Comparison of ENCODE assay signal across 10 mouse cellular contexts in genomic region chr13:107880551-107880950, GRCm38 (mm10).
"Had no signal": no experiment of that assay in that cellular context is flagged by ENCODE, and none has a peak within 500 bp of the region (broad histone marks: within the 10 kb centered on the region; RNA-seq: fewer than 3 reads in every experiment).

No protein-coding gene starts in this region.

- H3K27ac ChIP-seq: liver, embryonic 15.5 days; neural tube, embryonic 12.5 days had no signal

- H3K4me1 ChIP-seq: liver, embryonic 15.5 days had no signal

- H3K4me3 ChIP-seq: liver, embryonic 15.5 days; neural tube, embryonic 12.5 days had no signal

- H3K9me3 ChIP-seq: liver, embryonic 15.5 days; neural tube, embryonic 12.5 days had no signal

- H3K9ac ChIP-seq: liver, embryonic 15.5 days; neural tube, embryonic 12.5 days had no signal

- H3K36me3 ChIP-seq: liver, embryonic 15.5 days had no signal

- DNase-seq: kidney, adult 18-20 months; kidney, postnatal 10 days; kidney, postnatal 4 days; lung, adult 2 months; lung, postnatal 14 days; midbrain, embryonic 14.5 days; thymus, adult 2 months; thymus, postnatal 25 days had no signal

- H3K27me3 ChIP-seq: neural tube, embryonic 12.5 days had no signal
